Mouse (Mus musculus): ENCODE results near the gene Crygs. TPM values are rescaled to one million over a fixed set of nuclear protein-coding genes. Genes with fewer than 3 reads are reported as not detected.
A peak's percentile ranks its signal among the peaks of the same experiment; 100 is the strongest.

Gene Crygs
- polyA plus RNA-seq, 1 experiment from 2014 or later = not detected

GRCm38 (mm10) chr16:22844061-22844801 is 32.9 kb upstream of the Crygs start:
- Histone ChIP-seq H3K9ac (replicated peaks; ENCODE audit: low read depth, low read length) (peak overlapping the region; percentile 77), H3K4me1 (ENCODE audit: control insufficient read depth, insufficient read depth, low read length) (peaks cover 7% of the 10 kb centered on the region; the same call in 1 of the 2 replicates), H3K4me3 (ENCODE audit: low read depth, low read length) (peak overlapping the region; percentile 48), H3K9me3 (ENCODE audit: control insufficient read depth, low read depth, low read length) (no peaks in the 10 kb centered on the region), H3K27me3 (ENCODE audit: control insufficient read depth, insufficient read depth, low read length) (no peaks in the 10 kb centered on the region), H3K36me3 (ENCODE audit: control insufficient read depth, insufficient read depth, low read length) (0 out of 2 replicates have a peak, but pooled peaks cover 4% of the 10 kb centered on the region), H3K4me2 (replicated peaks; ENCODE audit: low read depth, low read length) (peak overlapping the region; percentile 94), H3K27ac (ENCODE audit: low read length) (no peak overlapping the region)
- WGBS = 4% methylated on average over 26 of the region's 26 CpGs
- ATAC-seq (ENCODE audit: insufficient number of reproducible peaks, insufficient read depth, low FRiP score, low read depth) = peak; percentile 93

DNA sequence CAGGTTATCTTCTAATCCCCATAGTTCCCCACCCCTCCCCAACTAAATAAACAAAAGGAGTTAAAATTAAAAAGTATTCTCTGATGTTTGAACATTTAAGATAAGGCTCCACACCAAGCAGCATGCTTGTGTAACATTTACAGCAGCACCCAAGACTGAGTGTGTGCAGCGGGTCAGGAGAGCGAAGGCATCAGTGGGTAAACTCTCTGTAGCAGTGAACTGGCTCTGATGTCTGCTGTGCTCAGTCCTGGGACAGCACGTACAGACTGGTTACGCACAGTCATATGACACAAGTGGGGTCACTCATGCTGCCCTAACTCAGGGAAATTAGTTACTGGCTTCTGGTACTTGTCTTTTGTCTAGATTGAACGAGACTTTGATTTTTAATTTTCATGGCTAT is 31.5 kb upstream of the Crygs start:
- Histone ChIP-seq H3K4me1 (ENCODE audit: control insufficient read depth, insufficient read depth, low read length) (peaks cover 7% of the 10 kb centered on the region; the same call in 1 of the 2 replicates), H3K4me3 (ENCODE audit: low read depth, low read length) (no peak overlapping the region), H3K9me3 (ENCODE audit: control insufficient read depth, low read depth, low read length) (no peaks in the 10 kb centered on the region), H3K4me2 (replicated peaks; ENCODE audit: low read depth, low read length) (no peak overlapping the region), H3K27ac (ENCODE audit: low read length) (no peak overlapping the region), H3K36me3 (ENCODE audit: control insufficient read depth, insufficient read depth, low read length) (0 out of 2 replicates have a peak, but pooled peaks cover 4% of the 10 kb centered on the region), H3K27me3 (ENCODE audit: control insufficient read depth, insufficient read depth, low read length) (no peaks in the 10 kb centered on the region), H3K9ac (replicated peaks; ENCODE audit: low read depth, low read length) (no peak overlapping the region)
- ATAC-seq (ENCODE audit: insufficient number of reproducible peaks, insufficient read depth, low FRiP score, low read depth) = peak; percentile 68; the same call in 1 of the 2 replicates
- WGBS = 75% methylated on average over 5 of the region's 5 CpGs

DNA sequence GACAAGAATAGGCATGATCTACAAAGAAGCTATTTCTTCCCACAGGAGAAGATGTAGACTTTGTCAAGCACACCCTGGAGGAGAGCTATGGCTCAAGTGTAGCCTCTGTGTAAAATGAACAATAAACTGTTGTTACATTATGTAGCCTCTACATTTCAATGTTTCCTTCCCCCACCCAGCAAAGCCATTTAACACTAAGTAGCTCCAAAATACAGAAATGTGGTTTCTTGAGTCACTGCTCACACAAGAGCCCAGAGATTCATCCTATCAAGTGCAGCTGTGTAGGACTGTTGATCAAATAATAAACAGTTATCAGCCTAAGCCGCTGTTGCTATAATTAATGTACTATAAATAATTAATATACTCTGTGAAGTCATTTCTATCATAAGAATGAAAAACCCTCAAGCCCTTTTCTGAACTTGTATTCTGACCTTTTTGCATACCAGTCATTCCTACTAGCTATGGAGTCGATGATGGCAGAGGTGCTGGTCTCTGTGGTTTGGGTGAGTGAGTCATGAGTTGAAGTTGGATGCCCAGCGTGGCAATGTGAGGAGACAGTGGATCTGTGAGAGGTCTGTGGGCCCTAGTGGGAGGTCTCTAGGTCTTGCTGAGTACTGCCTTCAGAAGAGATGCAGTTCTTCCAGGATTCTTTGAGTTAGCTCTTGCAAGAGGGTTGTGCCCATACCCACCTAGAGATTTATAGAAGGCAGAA is 27.9 kb upstream of the Crygs start:
- no peak overlapping the region for H3K9ac ChIP-seq (replicated peaks; ENCODE audit: low read depth, low read length)
- H3K4me2 ChIP-seq (replicated peaks; ENCODE audit: low read depth, low read length) = no peak overlapping the region
- H3K4me3 ChIP-seq (ENCODE audit: low read depth, low read length) = no peak overlapping the region
- no peak for ATAC-seq (ENCODE audit: insufficient number of reproducible peaks, insufficient read depth, low FRiP score, low read depth)
- 84% methylated on average over 3 of the region's 3 CpGs for WGBS
- 0 out of 2 replicates have a peak, but pooled peaks cover 4% of the 10 kb centered on the region for H3K36me3 ChIP-seq (ENCODE audit: control insufficient read depth, insufficient read depth, low read length)
- no peak overlapping the region for H3K27ac ChIP-seq (ENCODE audit: low read length)
- peaks cover 4% of the 10 kb centered on the region; the same call in 1 of the 2 replicates for H3K4me1 ChIP-seq (ENCODE audit: control insufficient read depth, insufficient read depth, low read length)
- H3K9me3 ChIP-seq (ENCODE audit: control insufficient read depth, low read depth, low read length) = no peaks in the 10 kb centered on the region
- no peaks in the 10 kb centered on the region for H3K27me3 ChIP-seq (ENCODE audit: control insufficient read depth, insufficient read depth, low read length)

DNA sequence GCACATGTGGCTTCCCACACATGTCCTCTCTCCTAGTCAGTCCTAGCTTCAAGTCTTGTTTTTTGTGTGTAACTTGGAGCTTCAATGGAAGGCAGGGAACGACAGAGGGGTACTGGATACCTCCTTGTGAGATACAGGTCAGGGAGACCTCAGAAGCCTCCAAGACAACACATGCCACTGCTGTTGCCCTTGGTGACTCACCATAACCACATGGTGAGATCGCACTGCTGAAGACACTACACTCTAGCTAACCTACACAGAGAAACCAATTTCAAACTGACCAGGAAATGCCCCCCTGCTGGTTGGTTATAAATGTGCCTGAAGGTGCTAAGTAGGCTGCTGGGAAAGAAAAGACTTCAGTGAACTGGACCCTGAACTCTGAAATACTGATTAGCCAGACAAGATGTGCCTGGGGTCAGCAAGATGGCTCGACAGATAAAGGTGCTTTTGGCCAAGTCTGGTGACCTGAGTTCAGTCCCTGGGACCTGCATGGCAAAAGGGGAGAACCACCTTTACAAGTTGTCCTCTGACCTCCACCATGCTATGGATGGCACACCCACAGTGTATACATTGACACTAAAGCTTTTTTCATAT is 21.7 kb upstream of the Crygs start:
- H3K9ac ChIP-seq (replicated peaks; ENCODE audit: low read depth, low read length) = no peak overlapping the region
- no peaks in the 10 kb centered on the region; the same call in 1 of the 2 replicates for H3K36me3 ChIP-seq (ENCODE audit: control insufficient read depth, insufficient read depth, low read length)
- H3K27me3 ChIP-seq (ENCODE audit: control insufficient read depth, insufficient read depth, low read length) = no peaks in the 10 kb centered on the region
- WGBS = 84% methylated on average over 3 of the region's 3 CpGs
- H3K4me3 ChIP-seq (ENCODE audit: low read depth, low read length) = no peak overlapping the region
- H3K27ac ChIP-seq (ENCODE audit: low read length) = no peak overlapping the region
- H3K4me1 ChIP-seq (ENCODE audit: control insufficient read depth, insufficient read depth, low read length) = no peaks in the 10 kb centered on the region
- no peak for ATAC-seq (ENCODE audit: insufficient number of reproducible peaks, insufficient read depth, low FRiP score, low read depth)
- H3K9me3 ChIP-seq (ENCODE audit: control insufficient read depth, low read depth, low read length) = no peaks in the 10 kb centered on the region
- no peak overlapping the region for H3K4me2 ChIP-seq (replicated peaks; ENCODE audit: low read depth, low read length)

- H3K9ac ChIP-seq (replicated peaks; ENCODE audit: low read depth, low read length) = no peak overlapping the region
- 55% methylated on average over 8 of the region's 8 CpGs for WGBS
- H3K27me3 ChIP-seq (ENCODE audit: control insufficient read depth, insufficient read depth, low read length) = no peaks in the 10 kb centered on the region
- H3K4me2 ChIP-seq (replicated peaks; ENCODE audit: low read depth, low read length) = no peak overlapping the region
- H3K4me3 ChIP-seq (ENCODE audit: low read depth, low read length) = no peak overlapping the region
- H3K36me3 ChIP-seq (ENCODE audit: control insufficient read depth, insufficient read depth, low read length) = peaks cover 17% of the 10 kb centered on the region
- H3K4me1 ChIP-seq (ENCODE audit: control insufficient read depth, insufficient read depth, low read length) = no peaks in the 10 kb centered on the region
- ATAC-seq (ENCODE audit: insufficient number of reproducible peaks, insufficient read depth, low FRiP score, low read depth) = no peak
- H3K9me3 ChIP-seq (ENCODE audit: control insufficient read depth, low read depth, low read length) = no peaks in the 10 kb centered on the region
- H3K27ac ChIP-seq (ENCODE audit: low read length) = no peak overlapping the region
These were observed 9.4 kb upstream of the Crygs start for GRCm38 (mm10) chr16:22820731-22821130.

DNA sequence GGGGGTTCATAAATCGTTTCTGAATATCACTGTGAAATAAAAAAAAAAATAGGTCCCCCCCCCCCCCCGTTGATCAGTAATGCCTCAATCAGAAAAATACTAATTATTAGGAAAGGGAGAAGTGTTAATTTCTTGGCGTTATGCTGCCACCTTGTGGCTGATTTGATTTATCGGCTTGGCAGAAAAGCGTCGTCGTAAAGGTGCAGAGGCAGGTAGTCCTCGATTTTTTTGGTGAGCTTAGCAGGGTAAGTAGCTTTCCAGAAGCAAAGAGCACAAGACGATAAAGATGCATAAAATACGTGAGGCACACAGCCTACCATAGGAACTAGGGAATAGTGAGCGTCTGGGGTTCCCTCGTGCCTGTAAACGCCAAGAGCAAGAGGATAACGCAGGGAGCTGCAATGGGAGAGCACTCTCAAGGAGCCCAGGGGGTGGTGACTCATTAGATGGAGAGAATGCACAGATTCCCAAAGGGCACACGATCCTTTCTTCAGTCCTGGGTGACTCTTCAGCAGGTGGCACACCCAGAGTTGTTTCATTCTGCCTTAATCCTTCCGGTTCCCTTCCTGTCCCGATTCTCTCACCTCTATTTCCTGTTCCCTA is 3.8 kb downstream of the Crygs start:
- no peak overlapping the region for H3K9ac ChIP-seq (replicated peaks; ENCODE audit: low read depth, low read length)
- no peaks in the 10 kb centered on the region for H3K4me1 ChIP-seq (ENCODE audit: control insufficient read depth, insufficient read depth, low read length)
- 13% methylated on average over 17 of the region's 17 CpGs for WGBS
- H3K9me3 ChIP-seq (ENCODE audit: control insufficient read depth, low read depth, low read length) = no peaks in the 10 kb centered on the region
- no peaks in the 10 kb centered on the region for H3K27me3 ChIP-seq (ENCODE audit: control insufficient read depth, insufficient read depth, low read length)
- H3K36me3 ChIP-seq (ENCODE audit: control insufficient read depth, insufficient read depth, low read length) = no peaks in the 10 kb centered on the region
- no peak for ATAC-seq (ENCODE audit: insufficient number of reproducible peaks, insufficient read depth, low FRiP score, low read depth)
- H3K27ac ChIP-seq (ENCODE audit: low read length) = no peak overlapping the region
- no peak overlapping the region; the same call in 1 of the 2 replicates for H3K4me2 ChIP-seq (replicated peaks; ENCODE audit: low read depth, low read length)
- no peak overlapping the region for H3K4me3 ChIP-seq (ENCODE audit: low read depth, low read length)

GRCm38 (mm10) chr16:22802786-22803185 is 8.6 kb downstream of the Crygs start:
- no peak overlapping the region for H3K4me3 ChIP-seq (ENCODE audit: low read depth, low read length)
- H3K9me3 ChIP-seq (ENCODE audit: control insufficient read depth, low read depth, low read length) = no peaks in the 10 kb centered on the region
- 86% methylated on average over 7 of the region's 7 CpGs for WGBS
- H3K4me1 ChIP-seq (ENCODE audit: control insufficient read depth, insufficient read depth, low read length) = no peaks in the 10 kb centered on the region
- H3K27ac ChIP-seq (ENCODE audit: low read length) = no peak overlapping the region
- H3K9ac ChIP-seq (replicated peaks; ENCODE audit: low read depth, low read length) = no peak overlapping the region
- H3K4me2 ChIP-seq (replicated peaks; ENCODE audit: low read depth, low read length) = no peak overlapping the region
- ATAC-seq (ENCODE audit: insufficient number of reproducible peaks, insufficient read depth, low FRiP score, low read depth) = no peak
- no peaks in the 10 kb centered on the region for H3K36me3 ChIP-seq (ENCODE audit: control insufficient read depth, insufficient read depth, low read length)
- no peaks in the 10 kb centered on the region for H3K27me3 ChIP-seq (ENCODE audit: control insufficient read depth, insufficient read depth, low read length)

- Histone ChIP-seq H3K4me2 (replicated peaks; ENCODE audit: low read depth, low read length) (no peak overlapping the region), H3K4me1 (ENCODE audit: control insufficient read depth, insufficient read depth, low read length) (no peaks in the 10 kb centered on the region), H3K9ac (replicated peaks; ENCODE audit: low read depth, low read length) (no peak overlapping the region), H3K27ac (ENCODE audit: low read length) (no peak overlapping the region), H3K27me3 (ENCODE audit: control insufficient read depth, insufficient read depth, low read length) (no peaks in the 10 kb centered on the region), H3K4me3 (ENCODE audit: low read depth, low read length) (no peak overlapping the region), H3K36me3 (ENCODE audit: control insufficient read depth, insufficient read depth, low read length) (no peaks in the 10 kb centered on the region), H3K9me3 (ENCODE audit: control insufficient read depth, low read depth, low read length) (no peaks in the 10 kb centered on the region)
- no peak for ATAC-seq (ENCODE audit: insufficient number of reproducible peaks, insufficient read depth, low FRiP score, low read depth)
- 63% methylated on average over 5 of the region's 5 CpGs for WGBS
These were observed 10.6 kb downstream of the Crygs start for GRCm38 (mm10) chr16:22800849-22801109.

All from stomach, embryonic 14.5 days (tissue).